Mouse (Mus musculus) ES-Bruce4 (cell line): ENCODE results near the gene Zkscan16. TPM values are rescaled to one million over a fixed set of nuclear protein-coding genes. Genes with fewer than 3 reads are reported as not detected.

Experiments used
- H3K27ac ChIP-seq: 2 replicates; pipeline ENCODE4 v1.5.1; 2012; ENCODE audit warnings: low read length, inconsistent platforms; ENCODE audit not compliant: insufficient read depth
- H3K27me3 ChIP-seq: 2 replicates; pipeline ENCODE4 v1.6.1; 2012; ENCODE audit warnings: mild to moderate bottlenecking, low read length, inconsistent platforms; ENCODE audit not compliant: control insufficient read depth, poor library complexity, insufficient read depth, severe bottlenecking
- H3K36me3 ChIP-seq: 2 replicates; pipeline ENCODE4 v1.6.1; 2012; ENCODE audit warnings: inconsistent platforms, mild to moderate bottlenecking, low read length, moderate library complexity; ENCODE audit not compliant: control insufficient read depth, poor library complexity, insufficient read depth, severe bottlenecking
- H3K4me1 ChIP-seq: one replicate; pipeline ENCODE4 v1.8.1; 2011; ENCODE audit warnings: low read length; ENCODE audit not compliant: control insufficient read depth, insufficient read depth
- H3K4me3 ChIP-seq: 2 replicates; pipeline ENCODE4 v1.5.1; 2011; ENCODE audit warnings: low read depth, mild to moderate bottlenecking, low read length
- H3K9ac ChIP-seq: 2 replicates; pipeline ENCODE4 v1.6.1; 2012; ENCODE audit warnings: low read depth, mild to moderate bottlenecking, inconsistent platforms; ENCODE audit not compliant: poor library complexity, severe bottlenecking
- H3K9me3 ChIP-seq: replicated peaks from 2 replicates; pipeline ENCODE4 v1.6.1; 2012; ENCODE audit warnings: mild to moderate bottlenecking, low read length, inconsistent platforms; ENCODE audit not compliant: control insufficient read depth, poor library complexity, insufficient read depth, severe bottlenecking
- CTCF ChIP-seq: IDR thresholded peaks from one replicate; pipeline ENCODE4 v1.8.1; 2011; ENCODE audit warnings: low read depth, low read length
- EP300 ChIP-seq: IDR thresholded peaks from 2 replicates; pipeline ENCODE4 v1.6.1; 2011; ENCODE audit warnings: low read depth, low read length; ENCODE audit not compliant: insufficient read depth
- POLR2A ChIP-seq: IDR thresholded peaks from one replicate; pipeline ENCODE4 v1.8.1; 2011; ENCODE audit warnings: low read length; ENCODE audit not compliant: insufficient read depth
- polyA plus RNA-seq: library from polyadenylated mRNA; stranded (reverse); fragments of >200 nt; gene quantifications from 2 replicates; pipeline ENCODE4 v1.2.4, GENCODE M21; 2011; ENCODE audit warnings: low read depth; ENCODE audit not compliant: missing spikeins, insufficient read depth, insufficient read length

The Zkscan16 gene
- polyA plus RNA-seq = 0.49 and 1.2 TPM in 2 replicates

DNA sequence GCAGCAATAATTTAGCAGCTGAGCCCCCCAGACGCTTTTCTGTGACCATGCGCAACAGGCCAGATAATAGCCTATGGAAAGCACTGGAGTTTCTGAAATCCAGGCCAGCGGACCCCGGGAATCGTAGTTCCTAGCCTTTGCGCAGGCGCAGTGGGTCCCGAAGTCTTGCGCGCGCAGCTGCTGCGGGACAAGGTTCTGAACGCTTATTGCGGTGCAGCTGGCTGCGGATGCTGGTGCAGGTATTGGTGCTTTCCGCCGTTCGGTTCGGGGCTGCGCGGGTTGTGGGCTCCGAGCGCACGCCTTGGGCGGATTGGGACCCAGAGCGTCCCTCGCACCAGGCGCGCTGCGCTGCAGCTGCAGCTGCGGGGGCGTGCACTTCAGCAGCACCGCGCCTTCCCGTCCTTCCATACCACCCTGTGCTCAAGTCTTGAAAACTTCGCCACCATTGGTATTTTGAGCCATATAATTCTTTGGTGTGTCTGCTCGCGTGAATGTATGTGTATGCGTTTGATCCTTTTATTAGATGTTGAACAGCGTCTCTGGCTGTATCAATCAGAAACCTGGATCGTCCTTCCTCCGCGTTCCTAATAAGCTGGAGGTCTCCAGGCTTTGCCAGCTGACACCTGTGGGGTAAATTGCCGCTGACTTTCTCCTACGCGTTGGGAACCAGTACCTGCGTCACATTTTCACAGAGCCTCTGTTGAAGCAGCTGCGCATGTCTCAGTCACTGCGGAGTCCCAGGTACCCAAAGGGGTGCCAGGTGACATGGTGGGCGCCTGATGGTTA, at the start of gene Zkscan16:
TSS of gene Zkscan16 (plus strand) at position 209 of the 786 bp plus-strand sequence.
- Histone ChIP-seq H3K4me3 (peak within 1 kb of the TSS; percentile 73), H3K9ac (peak within 1 kb of the TSS; percentile 6), H3K4me1 (no peaks in the 10 kb centered on the region), H3K36me3 (no peaks in the 10 kb centered on the region), H3K27me3 (peaks cover 9% of the 10 kb centered on the region), H3K9me3 (no peaks in the 10 kb centered on the region), H3K27ac (no peak within 1 kb of the TSS)
- TF ChIP-seq EP300 = no peak
- no peak for TF ChIP-seq CTCF
- no peak for TF ChIP-seq POLR2A

- Histone ChIP-seq H3K4me3 (no peak overlapping the region), H3K27ac (no peak overlapping the region), H3K4me1 (no peaks in the 10 kb centered on the region), H3K9me3 (no peaks in the 10 kb centered on the region), H3K27me3 (no peaks in the 10 kb centered on the region), H3K9ac (no peak overlapping the region), H3K36me3 (no peaks in the 10 kb centered on the region)
- TF ChIP-seq CTCF = no peak
- no peak for TF ChIP-seq EP300
- TF ChIP-seq POLR2A = no peak
Measured at GRCm38 (mm10) chr4:58894399-58894798, 49.0 kb upstream of the Zkscan16 start.

- H3K4me3 ChIP-seq = no peak overlapping the region
- no peak overlapping the region for H3K27ac ChIP-seq
- no peaks in the 10 kb centered on the region for H3K4me1 ChIP-seq
- H3K27me3 ChIP-seq = no peaks in the 10 kb centered on the region
- no peaks in the 10 kb centered on the region for H3K9me3 ChIP-seq
- H3K9ac ChIP-seq = no peak overlapping the region
- H3K36me3 ChIP-seq = no peaks in the 10 kb centered on the region
- TF ChIP-seq CTCF (no peak), EP300 (no peak), POLR2A (no peak)
Measured at GRCm38 (mm10) chr4:58897436-58897835, 46.0 kb upstream of the Zkscan16 start.

DNA sequence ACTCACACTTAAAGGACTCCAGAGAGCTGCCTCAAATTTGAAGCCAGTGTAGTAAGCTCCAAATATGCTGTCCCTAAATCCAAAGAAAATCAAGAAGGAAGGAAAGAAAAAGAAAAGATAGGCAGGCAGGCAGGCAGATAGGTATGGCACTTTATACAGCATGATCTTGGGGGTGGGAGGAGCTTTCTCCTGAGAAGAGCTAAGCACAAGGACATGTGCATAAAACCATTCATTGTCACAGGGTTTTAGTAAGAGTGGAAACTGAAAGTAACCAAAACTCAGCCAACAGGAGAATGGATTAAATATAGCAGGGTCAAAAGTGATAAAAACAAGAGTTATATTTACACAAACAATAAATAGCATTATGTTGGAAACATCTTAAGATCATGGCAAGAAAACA, 45.1 kb upstream of the Zkscan16 start:
- H3K27ac ChIP-seq = no peak overlapping the region

GRCm38 (mm10) chr4:58907453-58907852, 36.0 kb upstream of the Zkscan16 start:
- no peak overlapping the region for H3K4me3 ChIP-seq
- H3K9me3 ChIP-seq = no peaks in the 10 kb centered on the region
- H3K36me3 ChIP-seq = no peaks in the 10 kb centered on the region
- TF ChIP-seq EP300 = no peak
- no peak for TF ChIP-seq POLR2A
- TF ChIP-seq CTCF = no peak
- no peak overlapping the region for H3K9ac ChIP-seq
- no peaks in the 10 kb centered on the region for H3K4me1 ChIP-seq
- no peak overlapping the region for H3K27ac ChIP-seq
- H3K27me3 ChIP-seq = 0 out of 2 replicates have a peak, but pooled peaks cover 1% of the 10 kb centered on the region

More for the DNA sequence above, 45.1 kb upstream of the Zkscan16 start:
- no peak overlapping the region for H3K9ac ChIP-seq
- no peak for TF ChIP-seq CTCF
- no peaks in the 10 kb centered on the region for H3K4me1 ChIP-seq
- H3K4me3 ChIP-seq = no peak overlapping the region
- no peaks in the 10 kb centered on the region for H3K27me3 ChIP-seq
- H3K36me3 ChIP-seq = no peaks in the 10 kb centered on the region
- no peaks in the 10 kb centered on the region for H3K9me3 ChIP-seq

DNA sequence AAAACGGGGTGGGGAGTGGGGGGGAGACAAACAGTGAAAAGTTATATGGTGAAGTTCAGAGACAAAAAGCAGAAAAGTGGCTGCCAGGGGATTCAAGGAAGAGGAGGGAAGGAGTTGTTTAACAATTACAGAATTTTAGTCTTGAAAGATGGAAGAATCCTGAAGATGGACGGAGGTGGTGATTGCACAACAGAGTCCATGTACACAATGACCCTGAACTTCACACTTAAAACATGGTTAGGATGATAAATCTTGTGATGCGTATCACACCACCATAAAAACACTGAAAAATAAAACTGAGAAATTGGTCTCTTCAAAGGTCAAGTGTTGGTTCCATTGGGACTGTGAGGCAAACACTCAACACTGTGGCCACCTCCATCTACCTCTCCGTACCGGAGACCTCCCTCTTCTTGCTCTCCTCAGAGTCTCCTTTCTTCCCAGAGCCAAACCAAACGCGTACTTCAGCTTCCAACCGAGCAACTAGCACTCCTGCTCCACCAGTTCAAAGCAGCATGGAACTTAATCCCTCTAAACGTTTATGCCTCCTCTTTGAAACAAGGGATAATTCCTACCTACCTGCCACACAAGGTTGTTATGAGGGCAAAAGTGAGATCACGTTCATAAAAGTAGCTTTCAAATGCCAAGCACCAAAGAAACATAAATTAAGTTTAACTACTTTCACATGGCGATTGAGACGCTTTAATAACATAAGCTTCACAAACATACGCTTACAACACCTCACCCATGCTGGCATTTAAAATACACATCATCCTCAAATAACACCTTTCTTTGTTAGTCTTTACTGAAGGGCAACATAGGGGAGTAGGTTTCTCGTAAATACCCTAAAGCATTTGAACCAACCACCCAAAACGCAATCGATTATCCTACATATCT, 33.0 kb upstream of the Zkscan16 start:
- no peak for TF ChIP-seq CTCF
- no peak for TF ChIP-seq POLR2A
- no peak for TF ChIP-seq EP300
- Histone ChIP-seq H3K9me3 (no peaks in the 10 kb centered on the region), H3K4me3 (no peak overlapping the region), H3K27me3 (0 out of 2 replicates have a peak, but pooled peaks cover 1% of the 10 kb centered on the region), H3K27ac (no peak overlapping the region), H3K36me3 (no peaks in the 10 kb centered on the region), H3K9ac (no peak overlapping the region), H3K4me1 (no peaks in the 10 kb centered on the region)
